Mouse (Mus musculus): ENCODE results near the gene Stk24. TPM values are rescaled to one million over a fixed set of nuclear protein-coding genes. Genes with fewer than 3 reads are reported as not detected.

Gene Stk24
- polyA plus RNA-seq, 1 experiment from 2014 or later = 26.1 TPM

- Histone ChIP-seq H3K27me3 (no peaks in the 10 kb centered on the region), H3K27ac (no peak overlapping the region), H3K4me3 (no peak overlapping the region), H3K4me2 (no peak overlapping the region), H3K4me1 (no peaks in the 10 kb centered on the region), H3K9ac (no peak overlapping the region), H3K9me3 (replicated peaks) (no peaks in the 10 kb centered on the region), H3K36me3 (ENCODE audit: poor library complexity, severe bottlenecking) (peaks cover 24% of the 10 kb centered on the region)
- peak; percentile 37; the same call in 1 of the 2 replicates for ATAC-seq
- WGBS = 63% methylated on average over 7 of the region's 7 CpGs
Measured at GRCm38 (mm10) chr14:121304523-121304922, 75.3 kb downstream of the Stk24 start.

GRCm38 (mm10) chr14:121299093-121299492, 80.7 kb downstream of the Stk24 start:
- Histone ChIP-seq H3K4me2 (no peak overlapping the region), H3K4me1 (no peaks in the 10 kb centered on the region; the same call in 1 of the 2 replicates), H3K27ac (no peak overlapping the region), H3K4me3 (no peak overlapping the region), H3K36me3 (ENCODE audit: poor library complexity, severe bottlenecking) (peaks cover 47% of the 10 kb centered on the region), H3K27me3 (no peaks in the 10 kb centered on the region), H3K9ac (no peak overlapping the region), H3K9me3 (replicated peaks) (no peaks in the 10 kb centered on the region)
- WGBS = 92% methylated on average over 9 of the region's 9 CpGs
- no peak for ATAC-seq

DNA sequence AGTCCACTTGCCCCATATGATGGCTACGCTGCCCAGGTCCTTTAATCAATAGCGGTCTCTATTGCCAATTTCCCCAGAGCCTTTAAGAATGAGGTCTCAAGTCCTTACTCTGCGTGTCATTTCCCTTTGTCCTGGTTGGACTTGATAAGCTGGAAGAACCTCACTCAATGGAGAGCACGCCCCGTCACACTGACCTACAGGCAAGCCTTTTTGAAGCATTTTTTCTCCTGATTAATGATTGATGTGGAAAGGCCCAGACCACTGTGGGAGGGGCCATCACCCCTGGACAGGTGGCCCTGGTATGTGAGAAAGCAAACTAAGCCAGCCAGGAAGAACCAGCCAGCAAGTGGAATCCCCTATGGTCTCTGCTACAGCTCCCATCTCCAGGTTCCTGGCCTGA, 81.3 kb downstream of the Stk24 start:
- Histone ChIP-seq H3K27ac (no peak overlapping the region), H3K9me3 (replicated peaks) (no peaks in the 10 kb centered on the region), H3K4me1 (no peaks in the 10 kb centered on the region; the same call in 1 of the 2 replicates), H3K27me3 (no peaks in the 10 kb centered on the region), H3K4me2 (no peak overlapping the region), H3K4me3 (no peak overlapping the region), H3K9ac (no peak overlapping the region), H3K36me3 (ENCODE audit: poor library complexity, severe bottlenecking) (peaks cover 53% of the 10 kb centered on the region)
- whole genome bisulfite sequencing = 91% methylated on average over 5 of the region's 5 CpGs
- ATAC-seq = no peak

DNA sequence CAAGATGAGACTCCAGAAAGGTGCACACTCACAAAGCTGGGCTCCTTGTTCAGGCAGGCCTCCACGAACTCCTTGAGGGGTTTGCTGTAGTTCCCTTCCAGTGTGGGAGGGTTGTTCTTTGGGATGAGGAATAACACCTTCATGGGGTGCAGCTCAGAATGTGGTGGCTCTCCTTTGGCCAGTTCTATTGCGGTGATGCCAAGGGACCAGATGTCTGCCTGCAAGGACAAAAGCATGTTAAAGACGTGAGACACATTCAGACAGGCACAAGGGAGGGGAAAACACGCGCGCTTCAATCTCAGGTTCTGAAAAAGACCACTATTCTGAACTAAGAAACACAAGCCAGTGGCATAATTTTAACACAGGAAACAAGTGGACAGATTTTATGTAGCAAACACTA, 82.7 kb downstream of the Stk24 start:
- H3K4me2 ChIP-seq = no peak overlapping the region
- H3K9me3 ChIP-seq (replicated peaks) = no peaks in the 10 kb centered on the region
- no peak overlapping the region for H3K4me3 ChIP-seq
- H3K27ac ChIP-seq = no peak overlapping the region
- 84% methylated on average over 6 of the region's 6 CpGs for WGBS
- no peak overlapping the region for H3K9ac ChIP-seq
- H3K27me3 ChIP-seq = no peaks in the 10 kb centered on the region
- H3K36me3 ChIP-seq (ENCODE audit: poor library complexity, severe bottlenecking) = peaks cover 64% of the 10 kb centered on the region
- H3K4me1 ChIP-seq = no peaks in the 10 kb centered on the region; the same call in 1 of the 2 replicates
- no peak for ATAC-seq

- Histone ChIP-seq H3K36me3 (ENCODE audit: poor library complexity, severe bottlenecking) (peaks cover 66% of the 10 kb centered on the region), H3K27ac (no peak overlapping the region), H3K4me1 (no peaks in the 10 kb centered on the region; the same call in 1 of the 2 replicates), H3K9ac (no peak overlapping the region), H3K9me3 (replicated peaks) (no peaks in the 10 kb centered on the region), H3K4me2 (no peak overlapping the region), H3K4me3 (no peak overlapping the region), H3K27me3 (no peaks in the 10 kb centered on the region)
- 88% methylated on average over 12 of the region's 12 CpGs for WGBS
- ATAC-seq = no peak
Measured at GRCm38 (mm10) chr14:121294484-121294883, 85.3 kb downstream of the Stk24 start.

- no peak overlapping the region for H3K4me3 ChIP-seq
- H3K9me3 ChIP-seq (replicated peaks) = no peaks in the 10 kb centered on the region
- WGBS = 95% methylated on average over 3 of the region's 3 CpGs
- H3K4me1 ChIP-seq = no peaks in the 10 kb centered on the region; the same call in 1 of the 2 replicates
- no peak overlapping the region for H3K27ac ChIP-seq
- H3K36me3 ChIP-seq (ENCODE audit: poor library complexity, severe bottlenecking) = peaks cover 76% of the 10 kb centered on the region
- no peak overlapping the region for H3K9ac ChIP-seq
- H3K27me3 ChIP-seq = no peaks in the 10 kb centered on the region
- no peak overlapping the region for H3K4me2 ChIP-seq
- ATAC-seq = no peak
Measured at GRCm38 (mm10) chr14:121292391-121292790, 87.4 kb downstream of the Stk24 start.

GRCm38 (mm10) chr14:121291881-121292280, 87.9 kb downstream of the Stk24 start:
- H3K4me1 ChIP-seq = no peaks in the 10 kb centered on the region
- H3K9me3 ChIP-seq (replicated peaks) = no peaks in the 10 kb centered on the region
- no peak overlapping the region for H3K9ac ChIP-seq
- no peak overlapping the region for H3K4me2 ChIP-seq
- 83% methylated on average over 8 of the region's 8 CpGs for WGBS
- ATAC-seq = no peak
- no peak overlapping the region for H3K27ac ChIP-seq
- no peaks in the 10 kb centered on the region for H3K27me3 ChIP-seq
- peaks cover 76% of the 10 kb centered on the region for H3K36me3 ChIP-seq (ENCODE audit: poor library complexity, severe bottlenecking)
- no peak overlapping the region for H3K4me3 ChIP-seq

GRCm38 (mm10) chr14:121285379-121286120, 94.3 kb downstream of the Stk24 start:
- no peak overlapping the region for H3K9ac ChIP-seq
- no peak overlapping the region for H3K27ac ChIP-seq
- peaks cover 76% of the 10 kb centered on the region for H3K36me3 ChIP-seq (ENCODE audit: poor library complexity, severe bottlenecking)
- no peak overlapping the region for H3K4me3 ChIP-seq
- H3K4me2 ChIP-seq = no peak overlapping the region
- no peaks in the 10 kb centered on the region for H3K9me3 ChIP-seq (replicated peaks)
- 95% methylated on average over 14 of the region's 14 CpGs for WGBS
- no peak for ATAC-seq
- no peaks in the 10 kb centered on the region for H3K4me1 ChIP-seq
- no peaks in the 10 kb centered on the region for H3K27me3 ChIP-seq

DNA sequence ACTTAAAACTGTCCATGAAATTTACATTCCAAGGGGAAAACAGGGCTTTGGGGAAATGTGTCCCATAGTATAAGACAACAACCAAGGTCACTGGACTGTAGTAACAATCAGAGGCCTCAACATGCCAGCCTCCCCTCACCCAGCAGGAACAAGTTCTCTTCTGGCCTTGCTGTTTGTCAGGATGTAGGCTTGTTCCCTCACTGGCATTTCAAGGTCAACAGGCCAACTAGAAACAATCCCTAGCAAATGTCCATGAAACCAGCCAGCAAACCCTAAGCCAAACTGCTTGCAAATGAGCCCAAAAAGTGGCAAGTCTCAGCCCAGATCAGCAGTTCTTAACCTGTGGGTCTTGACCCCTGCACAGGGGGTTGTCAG, 98.5 kb downstream of the Stk24 start:
- H3K4me1 ChIP-seq = no peaks in the 10 kb centered on the region

GRCm38 (mm10) chr14:121280601-121281335, 99.0 kb downstream of the Stk24 start:
- Histone ChIP-seq H3K4me1 (no peaks in the 10 kb centered on the region), H3K4me2 (no peak overlapping the region), H3K9me3 (replicated peaks) (no peaks in the 10 kb centered on the region), H3K27me3 (no peaks in the 10 kb centered on the region), H3K27ac (no peak overlapping the region), H3K9ac (no peak overlapping the region), H3K36me3 (ENCODE audit: poor library complexity, severe bottlenecking) (peaks cover 77% of the 10 kb centered on the region), H3K4me3 (no peak overlapping the region)
- no peak for ATAC-seq
- WGBS = 87% methylated on average over 16 of the region's 16 CpGs

More for the DNA sequence above, 98.5 kb downstream of the Stk24 start:
- H3K9me3 ChIP-seq (replicated peaks) = no peaks in the 10 kb centered on the region
- H3K4me2 ChIP-seq = no peak overlapping the region
- peaks cover 77% of the 10 kb centered on the region for H3K36me3 ChIP-seq (ENCODE audit: poor library complexity, severe bottlenecking)
- ATAC-seq = no peak
- no peak overlapping the region for H3K4me3 ChIP-seq
- no peaks in the 10 kb centered on the region for H3K27me3 ChIP-seq
- H3K9ac ChIP-seq = no peak overlapping the region
- H3K27ac ChIP-seq = no peak overlapping the region

GRCm38 (mm10) chr14:121279106-121279505, 100.7 kb downstream of the Stk24 start:
- ATAC-seq = peak; percentile 83
- Histone ChIP-seq H3K9ac (no peak overlapping the region), H3K36me3 (ENCODE audit: poor library complexity, severe bottlenecking) (peaks cover 84% of the 10 kb centered on the region), H3K27me3 (no peaks in the 10 kb centered on the region), H3K4me3 (no peak overlapping the region), H3K4me2 (no peak overlapping the region), H3K9me3 (replicated peaks) (no peaks in the 10 kb centered on the region), H3K4me1 (no peaks in the 10 kb centered on the region), H3K27ac (no peak overlapping the region)
- 36% methylated on average over 6 of the region's 6 CpGs for WGBS

DNA sequence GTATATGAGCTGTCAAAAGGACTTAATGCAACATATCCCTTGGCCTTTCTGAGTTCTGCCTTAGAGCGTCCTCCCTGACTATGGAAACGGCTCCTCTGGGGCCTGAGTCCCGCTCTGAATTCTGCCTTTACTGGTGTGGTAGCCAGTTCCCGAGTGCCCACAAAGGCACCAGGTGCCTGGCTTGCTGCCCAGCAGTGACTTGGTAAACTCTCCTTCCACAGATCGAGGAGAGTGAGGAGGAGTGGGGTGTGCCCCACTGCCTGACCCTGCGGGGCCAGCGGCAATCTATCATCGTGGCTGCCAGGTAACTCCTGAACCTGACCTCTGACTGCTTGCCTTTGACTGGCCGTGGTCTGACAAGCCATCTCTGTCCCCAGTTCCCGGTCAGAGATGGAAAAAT, 103.8 kb downstream of the Stk24 start:
- H3K4me3 ChIP-seq = no peak overlapping the region
- no peaks in the 10 kb centered on the region for H3K27me3 ChIP-seq
- no peak overlapping the region for H3K4me2 ChIP-seq
- WGBS = 92% methylated on average over 10 of the region's 10 CpGs
- no peak overlapping the region for H3K9ac ChIP-seq
- no peaks in the 10 kb centered on the region for H3K9me3 ChIP-seq (replicated peaks)
- peaks cover 84% of the 10 kb centered on the region for H3K36me3 ChIP-seq (ENCODE audit: poor library complexity, severe bottlenecking)
- no peak overlapping the region; the same call in 1 of the 2 replicates for H3K27ac ChIP-seq
- no peaks in the 10 kb centered on the region for H3K4me1 ChIP-seq
- ATAC-seq = no peak

All from forebrain, embryonic 13.5 days (tissue).